Mouse (Mus musculus) testis, adult 10 weeks (tissue): ENCODE results near the gene 2810004N23Rik. TPM values are rescaled to one million over a fixed set of nuclear protein-coding genes. Genes with fewer than 3 reads are reported as not detected.

Experiments
- polyA plus RNA-seq: library from polyadenylated mRNA; stranded (reverse); fragments of 350-450 nt; fragmentation: Illumina TruSeq; extraction: RNeasy Lipid Tissue Mini Kit (QIAGEN cat#74804); gene quantifications from one replicate; pipeline ENCODE4 v1.2.3, GENCODE M21; 2014; ENCODE audit warnings: low read depth, low replicate concordance

2810004N23Rik gene
- 21.1 TPM for polyA plus RNA-seq

DNA sequence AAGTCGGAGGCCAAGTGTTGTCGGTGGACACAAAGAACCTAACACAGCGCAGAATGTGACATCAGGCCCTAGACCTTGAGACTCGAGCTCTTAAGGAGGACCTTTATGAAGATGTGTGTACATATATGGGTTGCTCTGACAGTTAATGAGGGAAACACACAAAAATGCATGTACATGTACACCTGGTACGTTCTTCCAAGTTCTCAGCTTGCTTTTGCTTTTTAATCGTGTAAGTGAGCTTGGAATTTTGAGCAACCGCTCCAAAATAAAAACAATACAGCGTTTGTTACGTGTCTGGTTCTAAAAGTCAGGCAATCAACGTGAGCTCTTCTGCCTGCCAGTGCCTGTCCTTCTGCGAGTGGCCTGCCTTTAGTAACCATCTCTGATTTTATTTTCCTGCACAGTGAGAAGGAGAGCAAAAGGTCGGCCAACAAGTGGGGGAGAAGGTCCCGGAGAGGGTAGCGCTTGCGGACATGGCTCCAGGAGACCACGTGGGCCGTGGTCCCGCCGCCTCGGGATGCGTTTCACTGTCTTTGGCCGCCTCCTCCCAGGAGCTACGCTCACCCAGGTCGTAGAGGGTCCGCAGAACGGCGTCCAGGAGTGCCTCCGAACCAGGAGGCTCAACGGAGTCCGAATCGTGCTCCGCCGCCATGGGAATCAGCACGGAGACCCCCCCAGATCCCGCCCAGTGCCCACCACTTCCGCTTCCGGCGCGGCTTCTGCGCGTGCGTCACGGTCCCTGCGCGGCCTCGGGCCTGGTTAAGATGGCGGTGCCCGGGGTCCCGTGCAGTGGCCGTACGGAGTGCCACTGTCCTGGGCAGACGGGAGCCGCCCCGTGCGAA is at the start of gene 2810004N23Rik, which contains the start of gene Gnpat:
TSS of gene 2810004N23Rik (minus strand) at position 800 of the 842 bp plus-strand sequence.
TSS of gene Gnpat (plus strand) at position 713 of the 842 bp plus-strand sequence.

DNA sequence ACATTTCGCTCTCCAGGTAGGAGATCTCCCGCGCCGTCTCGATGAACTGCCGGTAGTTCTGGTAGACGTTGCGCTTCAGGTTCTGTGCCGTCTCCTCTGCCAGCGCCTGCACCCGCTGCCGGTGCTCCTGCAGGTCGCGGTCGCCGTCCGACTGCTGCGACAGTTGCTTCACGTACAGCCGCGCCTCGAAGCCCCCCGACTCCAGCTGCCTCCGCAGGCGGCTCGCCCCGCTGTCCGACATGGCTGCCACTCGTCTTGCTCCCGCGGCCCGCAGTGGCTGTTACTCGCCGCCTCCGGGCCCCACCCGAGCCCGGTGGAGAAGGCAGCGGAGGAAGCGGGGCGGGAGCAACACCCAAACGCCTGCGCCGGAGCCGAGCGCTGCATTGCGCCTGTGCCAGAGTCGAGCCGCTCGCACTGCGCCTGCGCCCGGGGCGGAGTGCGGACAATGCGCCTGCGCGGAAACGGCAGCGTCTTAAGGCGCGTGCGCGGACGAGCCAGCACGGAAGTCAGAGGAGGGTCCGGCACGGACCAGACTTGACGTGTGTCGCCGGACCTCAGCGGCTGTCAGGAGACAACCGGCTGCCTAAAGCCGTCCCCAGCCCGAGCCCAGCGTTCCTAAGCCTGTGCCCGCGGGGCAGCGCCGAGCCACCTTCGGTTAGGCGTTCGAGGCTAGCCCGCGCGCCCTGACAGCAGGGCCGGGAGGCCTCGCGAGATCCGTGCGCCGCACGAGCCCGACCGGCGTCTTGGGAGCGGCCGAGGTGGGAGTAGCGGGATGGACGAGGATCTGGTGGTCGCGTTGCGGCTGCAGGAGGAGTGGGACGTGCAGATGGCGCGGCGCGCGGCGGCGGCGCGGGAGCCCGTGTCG is 34.7 kb upstream of the 2810004N23Rik start, which contains the start of the genes Exoc8 and Sprtn:
TSS of gene Exoc8 (minus strand) at position 320 of the 865 bp plus-strand sequence.
TSS of gene Sprtn (plus strand) at position 501 of the 865 bp plus-strand sequence.

DNA sequence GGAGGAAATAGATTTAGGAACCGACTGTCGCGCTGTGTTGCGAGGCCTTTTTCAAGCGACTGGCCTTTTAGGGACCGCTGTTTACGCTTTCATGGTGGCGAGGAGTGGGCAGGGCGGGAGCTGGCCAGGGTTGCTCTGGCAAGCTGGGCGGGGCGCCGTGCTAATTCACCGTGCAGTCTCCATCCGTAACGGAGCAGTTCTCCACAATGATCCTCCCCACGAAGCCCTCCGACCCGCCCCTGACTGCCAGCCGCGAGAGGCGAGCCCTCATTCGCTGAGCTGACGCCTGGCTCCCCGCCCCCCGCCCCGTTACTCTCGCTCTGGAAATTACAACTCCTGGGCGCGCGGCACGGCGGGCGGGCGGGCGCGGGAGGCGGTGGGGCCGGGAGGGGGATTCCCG is 70.2 kb downstream of the 2810004N23Rik start, which contains the start of gene Trim67:
TSS of gene Trim67 (plus strand) at position 385 of the 400 bp plus-strand sequence.

Other genes with a start within 250 kb of the 2810004N23Rik start
- gene 2310022B05Rik, start 199.8 kb downstream of the 2810004N23Rik start, polyA plus RNA-seq: 4.3 TPM
- gene Ttc13, start 141.1 kb downstream of the 2810004N23Rik start, polyA plus RNA-seq: 15.5 TPM
- gene Arv1, start 141.0 kb downstream of the 2810004N23Rik start, polyA plus RNA-seq: 3.4 TPM
- gene Fam89a, start 111.3 kb downstream of the 2810004N23Rik start, polyA plus RNA-seq: 2.4 TPM
- 0.15 TPM for gene Trim67, start 70.0 kb downstream of the 2810004N23Rik start, polyA plus RNA-seq
- 224 TPM for gene Gnpat, start 87 bp downstream of the 2810004N23Rik start, polyA plus RNA-seq
- gene Exoc8, start 34.6 kb upstream of the 2810004N23Rik start, polyA plus RNA-seq: 11.2 TPM
- gene Sprtn, start 34.8 kb upstream of the 2810004N23Rik start, polyA plus RNA-seq: 193 TPM
- gene Egln1, start 86.2 kb upstream of the 2810004N23Rik start, polyA plus RNA-seq: 6.5 TPM
- gene Tsnax, start 149.9 kb upstream of the 2810004N23Rik start, polyA plus RNA-seq: 42.7 TPM
- gene Disc1, start 191.1 kb upstream of the 2810004N23Rik start, polyA plus RNA-seq: not detected